ENCODE assay signal across 17 mouse cellular contexts in genomic region chr3:137893789-137894188, GRCm38 (mm10).
"Had no signal": no experiment of that assay in that cellular context is flagged by ENCODE, and none has a peak within 500 bp of the region (broad histone marks: within the 10 kb centered on the region; RNA-seq: fewer than 3 reads in every experiment).

No protein-coding gene starts in this region.

- DNase-seq: lung, adult 18-20 months; lung, embryonic 14.5 days; lung, postnatal 10 days; lung, postnatal 4 days; midbrain, embryonic 14.5 days; right cerebral cortex, postnatal 14 days; thymus, adult 2 months; thymus, postnatal 25 days; thymus, postnatal 4 days had no signal

- H3K4me3 ChIP-seq: midbrain, embryonic 10.5 days; midbrain, embryonic 12.5 days; myocyte; neural tube, embryonic 13.5 days; neural tube, embryonic 15.5 days; stomach, embryonic 15.5 days had no signal

- H3K4me1 ChIP-seq: midbrain, embryonic 12.5 days; neural tube, embryonic 15.5 days; stomach, embryonic 15.5 days had no signal

- H3K9ac ChIP-seq: lung, embryonic 14.5 days; midbrain, embryonic 12.5 days; neural tube, embryonic 13.5 days; neural tube, embryonic 15.5 days; stomach, embryonic 15.5 days had no signal

- ATAC-seq: midbrain, embryonic 16.5 days had no signal

- H3K27ac ChIP-seq: midbrain, embryonic 10.5 days; midbrain, embryonic 12.5 days; neural tube, embryonic 13.5 days; neural tube, embryonic 15.5 days; stomach, embryonic 15.5 days; stomach, postnatal 0 days had no signal

- H3K9me3 ChIP-seq: midbrain, embryonic 10.5 days; neural tube, embryonic 13.5 days; neural tube, embryonic 15.5 days; stomach, embryonic 15.5 days had no signal

- H3K27me3 ChIP-seq: midbrain, embryonic 12.5 days; neural tube, embryonic 13.5 days; neural tube, embryonic 15.5 days; stomach, embryonic 15.5 days had no signal
